Mouse (Mus musculus) kidney, postnatal 4 days (tissue): ENCODE measurements around the gene Klhdc8b.
A peak's percentile ranks its signal among the peaks of the same experiment; 100 is the strongest.

Experiments
- DNase-seq, 2 experiments: peaks; one replicate each; pipeline ENCODE4 v3.0.0; 2021; ENCODE audit warnings: mixed read lengths in 2 of 2

Klhdc8b gene

DNA sequence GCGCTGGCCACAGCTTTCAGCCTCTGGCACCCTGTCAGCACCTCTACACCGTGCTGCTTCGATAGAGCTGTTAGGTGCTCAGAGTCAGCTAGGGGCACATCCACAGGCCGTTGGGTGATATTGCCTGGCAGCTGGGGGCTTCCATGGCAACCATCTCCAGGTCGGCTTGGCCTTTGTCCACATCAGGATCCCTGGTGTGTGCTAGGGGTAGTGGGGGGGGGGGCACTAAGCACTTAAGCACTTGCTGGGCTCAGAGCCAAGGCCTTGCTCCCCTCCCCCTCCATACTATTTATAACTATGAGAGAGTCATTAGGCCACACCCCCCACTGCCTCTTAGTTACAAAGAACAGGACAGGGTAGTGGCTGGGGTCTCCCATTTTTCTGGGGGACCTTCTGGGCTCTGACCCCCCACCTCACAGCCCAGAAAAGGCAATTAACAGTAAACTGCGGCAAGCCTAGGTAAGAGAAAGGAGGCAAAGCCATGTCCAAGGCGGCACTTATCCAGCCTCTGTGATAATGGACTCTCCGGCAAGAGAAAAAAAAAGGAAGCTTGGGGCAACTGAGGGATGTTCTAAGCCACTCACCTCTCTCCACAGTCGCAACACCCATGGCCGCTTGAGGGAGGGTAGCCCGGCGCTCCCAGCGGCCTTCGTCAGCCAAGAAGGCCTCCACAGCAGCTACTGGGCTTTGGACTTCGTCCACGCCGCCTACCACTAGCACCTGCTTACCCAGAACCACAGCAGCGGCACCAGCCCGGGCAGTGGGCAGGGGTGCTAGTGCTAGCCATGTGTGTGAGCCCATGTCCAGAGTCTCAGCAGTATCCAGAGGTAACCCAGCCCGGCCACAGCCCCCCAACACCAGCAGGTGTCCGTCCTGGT, 10.8 kb downstream of the Klhdc8b start:
- DNase-seq = peak; percentile 63 to 74

GRCm38 (mm10) chr9:108449860-108450259, 11.5 kb downstream of the Klhdc8b start:
- DNase-seq = peak; percentile 60 to 68

- no peak for DNase-seq
Observed at GRCm38 (mm10) chr9:108445125-108445524, 16.3 kb downstream of the Klhdc8b start.

DNA sequence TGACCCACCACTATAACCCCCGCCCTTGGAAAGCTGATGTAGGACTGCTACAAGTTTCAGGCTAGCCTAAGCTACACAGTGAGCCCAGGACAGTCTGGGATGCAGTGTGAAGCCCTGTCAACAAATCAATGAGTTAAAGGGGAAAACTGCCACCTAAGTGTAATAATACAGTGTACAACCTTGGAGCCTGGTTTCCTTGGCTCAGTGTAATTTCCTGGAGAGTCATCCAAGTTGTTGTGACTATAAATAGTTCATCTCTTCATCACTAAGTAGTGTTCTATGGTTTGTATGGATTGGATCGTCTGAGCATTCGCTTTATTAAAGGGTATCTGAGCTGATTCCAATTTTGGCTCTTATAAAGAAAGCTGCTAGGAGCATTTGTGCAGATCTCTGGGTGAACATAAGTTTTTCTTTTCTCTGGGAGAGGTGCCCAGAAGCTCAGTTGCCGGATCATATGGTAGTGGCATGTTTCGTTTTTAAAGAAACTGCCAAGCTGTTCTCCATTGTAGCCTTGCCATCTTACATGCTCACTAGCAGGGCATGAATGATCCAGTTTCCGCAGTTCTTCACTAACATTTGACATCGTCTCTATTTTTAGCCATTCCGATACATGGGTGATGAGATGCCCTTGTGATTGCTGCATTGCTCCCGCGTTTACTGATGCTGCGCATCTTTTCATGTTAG, 20.0 kb downstream of the Klhdc8b start:
- no peak for DNase-seq

GRCm38 (mm10) chr9:108440485-108440884, 20.9 kb downstream of the Klhdc8b start:
- DNase-seq = no peak

DNA sequence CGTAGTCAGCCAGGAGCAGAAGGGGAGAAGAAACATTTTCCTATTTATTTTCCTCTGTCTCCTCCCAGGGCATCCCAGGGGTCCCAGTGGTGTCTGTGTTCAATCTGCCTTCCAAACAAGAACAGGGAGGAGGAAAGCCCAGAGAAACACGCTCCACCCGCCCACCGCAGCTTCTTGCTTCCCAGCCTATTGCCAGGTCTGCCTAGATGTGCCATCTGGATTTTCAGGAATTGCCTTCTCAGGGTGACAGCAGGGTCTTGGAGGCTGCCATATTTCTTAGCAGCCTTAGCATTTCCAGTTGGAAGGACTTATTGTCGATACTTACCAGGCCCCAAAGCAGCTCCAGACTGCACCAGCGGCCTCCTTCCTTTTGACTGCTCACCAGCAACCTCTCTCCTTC, 22.2 kb downstream of the Klhdc8b start:
- DNase-seq = no peak

DNA sequence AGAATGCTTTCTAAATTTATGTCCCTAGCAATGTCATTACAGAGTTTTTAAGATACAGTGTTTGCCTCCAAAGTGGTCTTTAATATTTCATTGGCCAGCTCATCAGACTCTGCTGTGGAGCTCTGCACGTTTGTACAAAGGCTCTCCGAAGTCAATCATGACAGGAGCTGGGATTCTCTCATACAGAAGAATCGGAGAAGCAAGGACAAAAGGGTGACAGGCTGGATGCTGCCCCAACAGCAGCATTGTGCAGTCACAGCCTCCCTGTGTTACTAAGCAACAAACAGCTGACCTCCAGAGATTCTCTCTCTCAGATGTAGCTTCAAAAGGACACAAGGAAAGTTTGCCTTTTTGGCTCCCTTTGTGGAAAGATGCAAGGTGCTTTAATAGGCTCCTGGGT, 25.2 kb downstream of the Klhdc8b start, which contains the start of gene BC048562:
TSS of gene BC048562 (plus strand) at position 301 of the 400 bp plus-strand sequence.
- DNase-seq = no peak

GRCm38 (mm10) chr9:108431431-108432067, 29.8 kb downstream of the Klhdc8b start:
- DNase-seq = peak; percentile 55 to 65

- DNase-seq = no peak
Observed at GRCm38 (mm10) chr9:108428384-108428783, 33.0 kb downstream of the Klhdc8b start, which contains the start of gene Ccdc36. Gene Ccdc36 (minus strand): TSS chr9:108428484.

DNA sequence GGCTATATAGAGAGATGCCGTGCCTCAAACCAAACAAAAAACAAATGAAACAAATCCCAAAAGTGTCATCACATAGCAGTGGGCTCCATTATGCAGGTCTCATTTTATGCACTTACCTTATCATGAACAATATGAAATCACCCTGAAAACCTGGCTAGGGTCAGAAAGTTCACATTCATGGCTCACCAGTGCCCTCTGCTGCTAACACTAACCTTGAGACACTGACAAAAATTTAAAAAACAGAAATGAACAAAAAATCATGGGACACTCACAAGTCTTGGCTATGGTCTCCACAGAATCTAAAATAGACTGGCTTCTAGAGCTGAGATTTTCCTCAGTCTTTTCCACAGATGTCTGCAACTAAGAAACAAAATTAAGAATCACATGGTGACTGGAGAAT, 49.2 kb downstream of the Klhdc8b start:
- DNase-seq = peak; percentile 19 to 31

DNA sequence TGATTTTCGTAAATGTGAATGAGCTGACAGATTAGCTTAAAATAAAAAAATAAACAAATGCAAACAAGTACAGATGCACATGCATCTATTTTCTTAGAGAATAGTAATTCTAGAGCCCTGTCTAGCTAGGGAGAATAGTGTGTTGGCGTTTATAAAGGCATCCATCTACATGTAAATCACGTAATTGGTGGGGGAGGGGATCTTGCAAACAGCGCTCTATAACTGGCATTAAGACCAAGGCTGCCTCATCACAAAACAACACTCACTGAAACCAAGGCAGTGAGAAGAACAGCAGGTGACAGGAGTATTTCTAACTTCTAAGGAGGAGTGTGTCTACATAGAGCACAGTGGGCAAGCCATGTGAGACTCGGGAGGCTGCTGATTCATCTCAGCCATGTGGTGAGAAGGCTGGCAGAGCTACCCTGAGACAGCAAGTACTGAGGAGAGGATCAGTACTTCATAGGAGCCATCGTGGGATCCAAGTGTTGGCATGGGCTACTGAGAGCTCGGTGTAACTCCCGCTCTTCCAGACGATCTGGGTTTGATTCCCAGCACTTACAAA, 49.9 kb downstream of the Klhdc8b start:
- DNase-seq = no peak

DNA sequence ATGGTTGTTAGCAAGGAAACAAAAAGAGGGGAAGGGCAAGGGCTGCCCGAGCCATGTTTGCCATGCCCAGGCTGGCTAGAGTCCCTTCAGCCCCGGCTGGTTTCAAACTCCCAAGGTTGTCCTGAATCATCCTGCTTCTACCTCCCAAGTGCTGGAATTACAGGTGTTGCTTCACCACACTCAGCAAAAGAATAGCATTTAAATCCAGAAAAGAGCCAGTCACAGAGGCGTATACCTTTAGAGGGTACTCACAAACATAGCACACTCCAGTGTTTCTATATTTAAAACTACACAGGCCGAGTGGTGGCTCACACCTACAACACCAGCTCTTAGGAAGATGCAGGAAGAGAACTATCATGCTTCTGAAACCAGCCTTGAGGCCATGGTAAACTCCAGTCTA, 51.8 kb downstream of the Klhdc8b start:
- no peak for DNase-seq

- no peak for DNase-seq
Observed at GRCm38 (mm10) chr9:108404451-108404850, 56.9 kb downstream of the Klhdc8b start.

- DNase-seq = no peak
Observed at GRCm38 (mm10) chr9:108403081-108403480, 58.3 kb downstream of the Klhdc8b start.

GRCm38 (mm10) chr9:108401186-108401960, 60.0 kb downstream of the Klhdc8b start:
- DNase-seq = no peak

GRCm38 (mm10) chr9:108398324-108398723, 63.1 kb downstream of the Klhdc8b start:
- DNase-seq = no peak
